Mouse (Mus musculus): ENCODE measurements at regions not wholly inside any gene's neighbourhood (a gene's known extent, or its start where the extent isn't known, plus 50 kb on each side); places are given as distances from the start of the nearest gene placed in this dataset.

DNA sequence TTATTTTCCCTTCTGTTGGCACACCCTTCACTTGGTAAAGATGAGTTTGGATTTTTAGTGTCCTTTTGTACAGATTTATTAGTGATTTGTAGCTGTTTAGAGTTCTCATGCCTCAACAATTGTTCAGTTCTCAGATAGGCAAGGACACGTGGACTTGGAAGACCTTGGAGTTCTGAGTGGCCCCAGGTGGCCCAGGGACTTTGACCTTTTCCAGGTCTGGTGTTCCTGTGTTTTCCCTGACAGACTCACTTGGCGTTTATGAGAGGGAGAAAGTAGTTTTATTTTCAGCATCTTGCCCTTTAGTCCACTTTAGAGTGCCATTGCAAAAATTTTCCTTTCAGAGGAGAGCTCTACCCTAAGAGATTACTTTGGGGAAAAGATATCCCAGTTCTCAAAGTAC, 211.2 kb downstream of the Olfm4 start:
- WGBS, result 31% methylated on average over 2 of the region's 2 CpGs
- no peak for DNase-seq (ENCODE audit: low spot score)
- peak overlapping the region; percentile 23; the same call in 1 of the 2 replicates for H3K27ac ChIP-seq

DNA sequence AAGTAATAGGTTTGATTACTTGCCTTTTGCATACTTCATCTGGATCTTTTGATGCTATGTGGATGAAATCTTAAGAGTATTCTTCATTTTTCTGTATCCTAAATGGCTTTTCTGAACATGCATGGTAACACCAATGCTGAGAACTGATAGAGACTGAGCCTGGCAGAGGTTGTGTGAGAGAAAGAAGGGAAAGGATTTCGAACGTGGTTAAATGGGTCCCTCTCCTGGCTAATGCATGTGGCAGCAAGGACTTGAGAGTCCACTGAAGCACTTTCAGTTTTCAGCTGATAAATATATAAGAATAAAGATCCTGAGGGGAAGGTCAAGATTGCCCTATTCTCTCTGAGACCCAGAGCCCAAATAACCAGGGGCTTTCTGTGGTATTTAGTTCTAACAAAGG, 229.0 kb downstream of the Olfm4 start:
- H3K9me3 ChIP-seq (replicated peaks), result no peaks in the 10 kb centered on the region
- peaks cover 3% of the 10 kb centered on the region; the same call in 1 of the 2 replicates for H3K4me1 ChIP-seq
- H3K36me3 ChIP-seq, result no peaks in the 10 kb centered on the region
- DNase-seq (ENCODE audit: low spot score), result no peak
- H3K27me3 ChIP-seq (ENCODE audit: low read depth, poor library complexity, severe bottlenecking), result no peaks in the 10 kb centered on the region
- WGBS, result 56% methylated on average over 2 of the region's 2 CpGs
- no peak overlapping the region for H3K4me3 ChIP-seq
- no peak overlapping the region for H3K27ac ChIP-seq

More for the DNA sequence above, 211.2 kb downstream of the Olfm4 start:
- Histone ChIP-seq H3K4me3 (no peak overlapping the region), H3K4me1 (peaks cover 16% of the 10 kb centered on the region), H3K9me3 (replicated peaks) (no peaks in the 10 kb centered on the region), H3K36me3 (no peaks in the 10 kb centered on the region), H3K27me3 (ENCODE audit: low read depth, poor library complexity, severe bottlenecking) (no peaks in the 10 kb centered on the region)

DNA sequence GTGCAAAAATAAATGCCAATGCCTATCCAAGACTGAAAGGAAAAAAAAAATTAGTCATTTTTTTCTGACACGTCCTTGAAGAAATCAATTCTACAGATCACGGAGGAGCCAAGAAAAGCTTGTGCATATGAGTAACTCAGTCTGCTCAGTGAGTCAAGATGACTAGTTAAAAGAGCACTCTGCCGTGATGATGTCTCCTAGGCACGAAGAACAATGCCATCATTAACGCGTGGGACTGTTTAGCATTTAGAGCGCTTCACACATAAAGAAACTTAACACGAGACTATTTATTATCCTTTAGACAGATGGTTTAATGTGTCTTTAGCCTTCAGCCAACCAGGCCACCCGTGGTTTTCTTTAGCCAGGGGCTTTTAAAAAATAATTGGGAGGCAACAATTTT, 229.8 kb downstream of the Olfm4 start:
- Histone ChIP-seq H3K27ac (no peak overlapping the region), H3K27me3 (ENCODE audit: low read depth, poor library complexity, severe bottlenecking) (no peaks in the 10 kb centered on the region), H3K9me3 (replicated peaks) (no peaks in the 10 kb centered on the region), H3K4me1 (no peaks in the 10 kb centered on the region), H3K4me3 (no peak overlapping the region), H3K36me3 (no peaks in the 10 kb centered on the region)
- WGBS, result 71% methylated on average over 9 of the region's 9 CpGs
- no peak for DNase-seq (ENCODE audit: low spot score)

DNA sequence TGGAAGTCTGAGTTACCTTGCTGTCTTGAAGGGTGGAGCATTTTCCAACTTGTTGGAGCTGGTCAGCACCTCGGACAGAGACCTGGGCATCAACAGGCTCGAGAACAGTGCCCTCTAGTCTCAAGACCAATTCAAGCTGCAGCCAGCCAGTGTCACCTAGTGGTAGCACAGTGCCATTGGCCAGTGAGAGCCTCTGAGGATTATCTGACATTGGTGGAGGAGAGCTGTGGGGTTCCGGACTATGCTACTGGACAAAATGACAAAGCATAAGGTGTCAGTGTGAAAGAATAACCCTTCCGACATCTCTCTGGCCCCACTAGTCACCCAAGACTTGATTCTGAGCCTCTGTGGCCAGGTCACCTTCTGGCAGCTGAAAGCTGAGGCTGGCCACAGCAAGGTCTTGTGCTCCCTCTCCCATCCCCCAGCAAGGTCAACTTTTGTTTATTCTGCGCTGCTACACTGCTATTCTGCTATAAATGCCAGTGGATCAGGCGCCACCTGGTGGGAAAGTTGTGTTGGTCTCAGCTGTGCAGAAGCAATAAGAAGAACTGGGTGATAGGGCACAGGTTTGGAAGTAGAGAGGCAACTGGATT, 232.2 kb downstream of the Olfm4 start:
- Histone ChIP-seq H3K4me3 (no peak overlapping the region), H3K27ac (no peak overlapping the region), H3K27me3 (ENCODE audit: low read depth, poor library complexity, severe bottlenecking) (no peaks in the 10 kb centered on the region), H3K36me3 (no peaks in the 10 kb centered on the region), H3K9me3 (replicated peaks) (no peaks in the 10 kb centered on the region), H3K4me1 (no peaks in the 10 kb centered on the region)
- 21% methylated on average over 6 of the region's 6 CpGs for WGBS
- DNase-seq (ENCODE audit: low spot score), result peak; percentile 82

DNA sequence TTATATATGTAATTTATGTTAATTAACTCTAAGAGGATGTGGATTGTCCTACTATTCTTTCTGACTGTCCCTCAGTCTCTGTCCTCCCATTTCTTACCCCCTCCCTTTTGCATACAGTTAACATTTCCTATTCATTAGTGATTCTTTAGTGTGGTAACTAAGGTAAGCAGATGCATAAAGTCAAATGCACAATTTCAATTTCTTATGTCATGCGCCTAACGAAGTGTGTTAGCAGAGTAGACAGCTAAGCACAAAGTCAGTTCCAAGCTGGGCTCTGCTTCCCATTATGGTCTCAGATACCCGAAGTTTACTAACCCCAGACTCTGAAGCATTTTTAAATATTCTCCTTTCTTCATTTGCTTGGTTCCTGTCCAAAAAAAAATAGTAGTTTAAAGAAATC, 248.2 kb downstream of the Olfm4 start:
- Histone ChIP-seq H3K9me3 (replicated peaks) (no peaks in the 10 kb centered on the region), H3K36me3 (no peaks in the 10 kb centered on the region), H3K27me3 (ENCODE audit: low read depth, poor library complexity, severe bottlenecking) (no peaks in the 10 kb centered on the region), H3K4me3 (no peak overlapping the region), H3K27ac (no peak overlapping the region), H3K4me1 (no peaks in the 10 kb centered on the region)
- no peak for DNase-seq (ENCODE audit: low spot score)
- WGBS, result 84% methylated on average over 3 of the region's 3 CpGs

DNA sequence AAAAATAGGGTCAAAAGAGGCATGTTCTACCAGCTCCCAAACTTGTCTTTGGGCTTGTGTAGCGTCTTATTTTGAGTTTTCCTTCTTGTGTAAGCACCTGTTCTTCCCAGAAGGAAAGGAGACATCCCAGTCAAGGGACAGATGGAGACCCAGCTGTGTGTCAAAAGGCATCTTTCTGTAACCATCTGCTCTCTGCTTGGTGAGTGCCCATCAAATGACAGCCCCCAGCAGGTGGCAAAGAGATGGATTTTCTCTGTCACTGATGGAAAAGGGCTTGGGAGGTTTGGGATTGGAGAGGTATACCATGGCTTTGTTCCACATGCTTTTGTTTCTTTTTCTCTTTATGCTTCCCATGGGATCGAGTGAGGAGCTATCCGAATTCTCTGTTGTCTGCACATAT, 249.1 kb downstream of the Olfm4 start:
- DNase-seq (ENCODE audit: low spot score), result no peak
- WGBS, result 80% methylated on average over 3 of the region's 3 CpGs
- H3K4me1 ChIP-seq, result no peaks in the 10 kb centered on the region

DNA sequence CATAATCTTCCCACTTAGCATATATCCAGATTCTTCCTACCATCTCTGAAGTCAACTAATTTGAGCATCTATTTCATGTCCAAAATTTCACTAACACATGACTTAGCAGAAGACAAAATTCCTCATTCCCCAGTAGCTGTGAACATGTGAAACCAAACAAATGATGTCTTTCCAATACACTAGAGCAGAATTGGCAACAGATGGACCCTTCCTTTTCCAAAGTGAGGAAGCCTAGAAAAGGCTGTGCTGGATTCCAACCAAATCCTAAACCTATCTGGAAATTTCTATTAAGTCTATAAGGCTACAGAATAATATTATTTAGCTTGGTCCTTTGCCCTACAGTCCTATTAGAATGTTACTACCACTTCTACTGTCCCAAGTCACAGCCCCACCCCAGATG, 253.3 kb downstream of the Olfm4 start:
- Histone ChIP-seq H3K4me3 (no peak overlapping the region), H3K9me3 (replicated peaks) (no peaks in the 10 kb centered on the region), H3K4me1 (no peaks in the 10 kb centered on the region), H3K27me3 (ENCODE audit: low read depth, poor library complexity, severe bottlenecking) (no peaks in the 10 kb centered on the region), H3K36me3 (no peaks in the 10 kb centered on the region), H3K27ac (no peak overlapping the region)
- no peak for DNase-seq (ENCODE audit: low spot score)

More for the DNA sequence above, 249.1 kb downstream of the Olfm4 start:
- H3K9me3 ChIP-seq (replicated peaks), result no peaks in the 10 kb centered on the region
- H3K27me3 ChIP-seq (ENCODE audit: low read depth, poor library complexity, severe bottlenecking), result no peaks in the 10 kb centered on the region
- H3K27ac ChIP-seq, result no peak overlapping the region
- H3K4me3 ChIP-seq, result no peak overlapping the region
- H3K36me3 ChIP-seq, result no peaks in the 10 kb centered on the region

DNA sequence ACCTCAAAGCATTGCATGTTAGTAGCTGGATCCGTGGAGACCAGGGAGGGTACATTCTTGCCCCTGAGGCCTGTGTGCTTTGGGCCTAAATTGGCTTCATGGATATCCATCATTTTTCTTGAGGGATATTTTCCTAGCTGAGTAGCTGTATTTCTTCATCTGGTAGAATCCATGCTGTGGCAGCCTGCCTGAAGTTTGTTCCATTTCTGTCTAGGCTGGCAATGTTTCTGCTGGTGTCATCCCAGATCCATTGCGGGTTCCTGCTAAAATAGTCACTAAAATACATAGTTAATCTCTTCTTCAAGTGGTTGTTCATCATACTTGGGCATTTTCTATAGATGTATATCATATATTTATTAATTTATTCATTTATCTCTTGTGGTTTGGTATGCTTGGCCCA, 253.7 kb downstream of the Olfm4 start:
- WGBS, result 80% methylated on average over 2 of the region's 2 CpGs
- Histone ChIP-seq H3K4me1 (no peaks in the 10 kb centered on the region), H3K9me3 (replicated peaks) (no peaks in the 10 kb centered on the region), H3K27me3 (ENCODE audit: low read depth, poor library complexity, severe bottlenecking) (no peaks in the 10 kb centered on the region), H3K36me3 (no peaks in the 10 kb centered on the region), H3K27ac (no peak overlapping the region), H3K4me3 (no peak overlapping the region)
- no peak for DNase-seq (ENCODE audit: low spot score)

DNA sequence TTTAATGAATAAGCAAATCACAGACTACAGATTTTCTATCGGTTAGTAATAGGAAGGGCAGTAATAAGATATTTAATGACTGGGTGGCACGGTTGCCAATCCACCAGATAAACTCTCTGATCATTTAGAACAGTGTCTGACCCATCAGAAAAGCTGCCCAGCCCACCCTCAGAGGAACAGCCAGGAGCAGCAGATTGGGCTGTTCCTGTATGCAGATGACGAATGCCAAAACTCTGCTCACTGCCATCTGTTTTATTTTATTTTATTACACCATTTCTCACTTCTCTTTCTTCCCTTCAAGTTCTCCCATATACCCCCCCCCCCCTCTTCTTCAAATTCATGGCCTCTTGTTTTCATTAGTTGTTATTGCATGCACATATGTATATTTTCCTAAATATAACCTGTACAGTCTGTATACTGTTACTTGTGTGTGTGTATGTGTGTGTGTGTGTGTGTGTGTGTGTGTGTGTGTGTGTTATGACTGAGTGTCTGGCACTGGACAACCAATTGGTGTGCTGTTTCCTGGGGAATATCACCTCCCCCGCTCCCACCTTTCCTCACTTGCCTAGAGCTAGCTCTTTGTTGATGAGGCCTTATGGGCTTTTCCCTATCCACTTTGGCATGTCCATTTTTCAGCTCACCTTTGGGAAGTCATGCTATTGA, 260.9 kb downstream of the Olfm4 start:
- Histone ChIP-seq H3K4me1 (no peaks in the 10 kb centered on the region), H3K4me3 (no peak overlapping the region), H3K36me3 (no peaks in the 10 kb centered on the region), H3K9me3 (replicated peaks) (no peaks in the 10 kb centered on the region), H3K27ac (no peak overlapping the region), H3K27me3 (ENCODE audit: low read depth, poor library complexity, severe bottlenecking) (no peaks in the 10 kb centered on the region)
- no peak for DNase-seq (ENCODE audit: low spot score)
- 82% methylated on average over 4 of the region's 4 CpGs for WGBS

DNA sequence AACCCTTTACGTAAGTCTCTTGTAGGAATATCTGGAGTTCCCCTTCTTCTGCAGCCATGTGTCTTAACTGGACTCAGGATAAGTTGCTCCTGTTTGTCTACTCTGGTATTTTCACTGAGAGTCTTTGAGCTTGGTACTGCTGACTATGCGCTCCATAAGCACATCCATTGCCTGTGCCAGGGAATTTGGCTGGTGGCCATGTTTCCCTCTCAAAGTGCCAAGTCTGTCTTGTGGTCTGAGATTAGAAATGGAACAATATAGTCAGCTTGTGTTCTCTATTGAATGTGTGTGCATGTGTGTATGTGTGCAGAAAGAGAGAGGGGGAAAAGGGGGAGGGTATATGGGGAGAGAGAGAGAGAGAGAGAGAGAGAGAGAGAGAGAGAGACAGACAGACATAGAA, 263.7 kb downstream of the Olfm4 start:
- DNase-seq (ENCODE audit: low spot score), result no peak
- Histone ChIP-seq H3K27me3 (ENCODE audit: low read depth, poor library complexity, severe bottlenecking) (no peaks in the 10 kb centered on the region), H3K9me3 (replicated peaks) (no peaks in the 10 kb centered on the region), H3K27ac (no peak overlapping the region), H3K36me3 (no peaks in the 10 kb centered on the region), H3K4me3 (no peak overlapping the region), H3K4me1 (no peaks in the 10 kb centered on the region)
- 98% methylated on average over 2 of the region's 2 CpGs for WGBS

DNA sequence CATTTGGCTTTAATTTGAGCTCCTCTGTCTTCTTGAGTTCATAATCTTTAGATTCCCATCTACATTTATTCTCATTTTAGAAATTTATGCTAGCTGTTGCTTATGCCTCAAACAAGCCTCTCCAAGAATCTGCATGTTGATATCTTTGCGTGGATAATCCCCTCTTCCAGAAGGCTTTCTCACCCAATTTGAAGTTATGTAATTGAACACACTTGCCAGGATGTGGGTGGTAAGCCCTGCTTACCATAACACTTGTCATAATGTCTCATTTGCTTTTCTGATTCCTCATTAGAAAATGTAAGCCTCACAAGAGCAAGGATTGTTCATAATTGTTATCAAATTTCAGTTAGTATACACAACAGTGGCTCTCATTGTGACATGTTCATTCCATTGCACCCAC, 266.0 kb downstream of the Olfm4 start:
- H3K27ac ChIP-seq, result no peak overlapping the region
- H3K4me3 ChIP-seq, result no peak overlapping the region
- H3K36me3 ChIP-seq, result no peaks in the 10 kb centered on the region
- no peak for DNase-seq (ENCODE audit: low spot score)
- H3K9me3 ChIP-seq (replicated peaks), result no peaks in the 10 kb centered on the region
- H3K27me3 ChIP-seq (ENCODE audit: low read depth, poor library complexity, severe bottlenecking), result no peaks in the 10 kb centered on the region
- no peaks in the 10 kb centered on the region for H3K4me1 ChIP-seq
- 88% methylated on average over 1 of the region's 1 CpGs for WGBS

DNA sequence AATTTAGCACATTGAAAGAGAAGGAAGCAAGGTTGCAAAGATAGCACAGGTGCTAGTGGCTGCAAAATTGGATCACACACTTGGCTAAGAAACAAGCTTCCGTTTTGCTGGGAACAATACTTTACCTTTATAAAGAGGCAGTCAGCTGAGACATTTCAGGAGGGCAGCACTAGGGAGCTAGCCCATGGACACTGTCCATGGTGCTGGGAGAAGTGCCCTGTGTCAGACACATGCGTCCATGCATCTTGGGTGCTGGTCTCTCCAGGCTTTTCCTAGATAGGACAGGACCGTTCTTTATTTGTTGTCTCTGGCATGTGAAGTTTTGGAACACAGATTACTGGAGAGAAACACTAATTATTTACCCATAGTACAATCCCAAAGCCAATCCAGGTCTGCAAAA, 273.2 kb downstream of the Olfm4 start:
- Histone ChIP-seq H3K9me3 (replicated peaks) (no peaks in the 10 kb centered on the region), H3K27ac (no peak overlapping the region), H3K36me3 (no peaks in the 10 kb centered on the region), H3K27me3 (ENCODE audit: low read depth, poor library complexity, severe bottlenecking) (no peaks in the 10 kb centered on the region), H3K4me3 (no peak overlapping the region), H3K4me1 (peaks cover 7% of the 10 kb centered on the region; the same call in 1 of the 2 replicates)
- DNase-seq (ENCODE audit: low spot score), result peak; percentile 55
- 65% methylated on average over 3 of the region's 3 CpGs for WGBS

DNA sequence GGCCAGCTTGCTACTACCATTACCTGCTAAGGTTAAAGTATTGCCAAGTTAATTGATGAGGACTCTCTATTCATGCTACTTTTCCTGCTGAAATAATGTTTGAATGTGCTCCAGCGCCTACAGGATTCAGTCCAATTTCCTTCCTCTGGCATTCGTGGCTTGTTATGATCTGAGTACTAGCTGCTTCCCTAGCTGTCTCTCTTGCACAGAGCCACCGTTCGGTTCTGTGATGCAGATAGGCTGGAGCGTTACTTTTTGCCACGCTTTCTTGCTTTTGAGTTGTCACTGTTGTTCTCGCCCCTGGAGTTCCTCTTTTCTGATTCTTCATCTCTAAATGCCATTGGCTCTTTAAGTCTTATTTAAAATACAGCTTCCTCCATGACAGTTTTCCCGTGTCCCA, 279.3 kb downstream of the Olfm4 start:
- no peak overlapping the region for H3K27ac ChIP-seq
- H3K27me3 ChIP-seq (ENCODE audit: low read depth, poor library complexity, severe bottlenecking), result no peaks in the 10 kb centered on the region
- no peaks in the 10 kb centered on the region for H3K36me3 ChIP-seq
- no peak for DNase-seq (ENCODE audit: low spot score)
- H3K9me3 ChIP-seq (replicated peaks), result no peaks in the 10 kb centered on the region
- H3K4me1 ChIP-seq, result peaks cover 19% of the 10 kb centered on the region
- WGBS, result 86% methylated on average over 8 of the region's 8 CpGs
- H3K4me3 ChIP-seq, result no peak overlapping the region

DNA sequence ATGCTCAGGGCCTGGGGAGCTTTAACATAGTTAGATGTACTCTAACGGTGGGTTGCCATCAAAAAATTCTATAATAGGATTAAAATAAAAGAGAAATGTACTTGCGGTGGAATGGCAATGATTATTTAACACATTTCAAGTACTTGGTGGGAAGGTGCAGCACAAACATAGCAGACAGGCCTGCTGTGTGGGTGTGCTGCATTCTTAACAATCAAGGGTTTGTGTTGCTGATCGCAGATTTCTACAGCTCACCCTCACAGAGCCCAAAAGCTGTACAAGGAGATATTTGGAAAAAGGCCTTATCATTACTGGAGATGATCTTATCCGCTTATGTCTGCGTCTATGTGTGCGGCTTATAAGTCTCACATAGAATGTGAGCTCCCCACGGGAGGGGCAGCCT, 281.2 kb downstream of the Olfm4 start:
- 90% methylated on average over 7 of the region's 7 CpGs for WGBS
- Histone ChIP-seq H3K9me3 (replicated peaks) (no peaks in the 10 kb centered on the region), H3K4me3 (no peak overlapping the region), H3K27ac (no peak overlapping the region), H3K4me1 (peaks cover 25% of the 10 kb centered on the region), H3K27me3 (ENCODE audit: low read depth, poor library complexity, severe bottlenecking) (no peaks in the 10 kb centered on the region), H3K36me3 (no peaks in the 10 kb centered on the region)
- DNase-seq (ENCODE audit: low spot score), result no peak

Data from limb, embryonic 10.5 days (tissue).